Mouse (Mus musculus) intestine, postnatal 0 days (tissue): ENCODE data around the gene Pth1r. TPM values are rescaled to one million over a fixed set of nuclear protein-coding genes. Genes with fewer than 3 reads are reported as not detected.

ENCODE experiments used
- ATAC-seq: fragments of 200-750 bp; cut with Nextera tagmentation; 2 replicates; pipeline ENCODE4 v1.8.0; 2017; ENCODE audit warnings: mild to moderate bottlenecking, moderate TSS enrichment, moderate library complexity
- H3K27ac ChIP-seq: fragments of 300-500 bp; sonication (generic); 2 replicates; pipeline ENCODE4 v1.5.1; 2014; ENCODE audit warnings: mild to moderate bottlenecking, low read depth, low read length, moderate library complexity
- H3K27me3 ChIP-seq: fragments of 300-500 bp; sonication (generic); replicated peaks from 2 replicates; pipeline ENCODE4 v1.6.1; 2014; ENCODE audit warnings: low read length, mixed read lengths; ENCODE audit not compliant: control insufficient read depth, insufficient read depth
- H3K36me3 ChIP-seq: fragments of 300-500 bp; sonication (generic); 2 replicates; pipeline ENCODE4 v1.6.1; 2014; ENCODE audit warnings: mild to moderate bottlenecking, moderate library complexity; ENCODE audit not compliant: control insufficient read depth, insufficient read depth
- H3K4me1 ChIP-seq: fragments of 300-500 bp; sonication (generic); replicated peaks from 2 replicates; pipeline ENCODE4 v1.6.1; 2014; ENCODE audit warnings: antibody characterized with exemption, low read length, mixed read lengths; ENCODE audit not compliant: control insufficient read depth, insufficient read depth
- H3K4me2 ChIP-seq: fragments of 300-500 bp; sonication (generic); replicated peaks from 2 replicates; pipeline ENCODE4 v1.6.1; 2014; ENCODE audit warnings: low read depth, mild to moderate bottlenecking, moderate library complexity
- H3K4me3 ChIP-seq: fragments of 300-500 bp; sonication (generic); 2 replicates; pipeline ENCODE4 v1.5.1; 2014; ENCODE audit warnings: low read depth, low read length
- H3K9ac ChIP-seq: fragments of 300-500 bp; sonication (generic); 2 replicates; pipeline ENCODE4 v1.6.1; 2014; ENCODE audit warnings: mild to moderate bottlenecking, low read depth, low read length
- H3K9me3 ChIP-seq: fragments of 300-500 bp; sonication (generic); 2 replicates; pipeline ENCODE4 v1.6.1; 2016; ENCODE audit warnings: mixed run types; ENCODE audit not compliant: control insufficient read depth
- CTCF ChIP-seq: sonication (generic); IDR thresholded peaks from 2 replicates; pipeline ENCODE4 v1.5.1; 2016; ENCODE audit warnings: low read depth, mild to moderate bottlenecking, control low read depth, antibody characterized with exemption, moderate library complexity
- WGBS: fragments of 180-500 bp; shearing (Covaris S2); extraction: QIAGEN DNeasy Blood & Tissue Kit; methylation state at CpG from one replicate; pipeline ENCODE4 v1.1.7; 2014; 5-methylcytosine and 5-hydroxymethylcytosine counted together
- polyA plus RNA-seq: library from polyadenylated mRNA; unstranded; fragments of >200 nt; fragmentation: Nextera tagmentation; extraction: Ambion mirVana; gene quantifications from 2 replicates; pipeline ENCODE4 v1.2.1, GENCODE M21; 2015

The Pth1r gene
- polyA plus RNA-seq, 1 experiment from 2014 or later, result 9.1 TPM

DNA sequence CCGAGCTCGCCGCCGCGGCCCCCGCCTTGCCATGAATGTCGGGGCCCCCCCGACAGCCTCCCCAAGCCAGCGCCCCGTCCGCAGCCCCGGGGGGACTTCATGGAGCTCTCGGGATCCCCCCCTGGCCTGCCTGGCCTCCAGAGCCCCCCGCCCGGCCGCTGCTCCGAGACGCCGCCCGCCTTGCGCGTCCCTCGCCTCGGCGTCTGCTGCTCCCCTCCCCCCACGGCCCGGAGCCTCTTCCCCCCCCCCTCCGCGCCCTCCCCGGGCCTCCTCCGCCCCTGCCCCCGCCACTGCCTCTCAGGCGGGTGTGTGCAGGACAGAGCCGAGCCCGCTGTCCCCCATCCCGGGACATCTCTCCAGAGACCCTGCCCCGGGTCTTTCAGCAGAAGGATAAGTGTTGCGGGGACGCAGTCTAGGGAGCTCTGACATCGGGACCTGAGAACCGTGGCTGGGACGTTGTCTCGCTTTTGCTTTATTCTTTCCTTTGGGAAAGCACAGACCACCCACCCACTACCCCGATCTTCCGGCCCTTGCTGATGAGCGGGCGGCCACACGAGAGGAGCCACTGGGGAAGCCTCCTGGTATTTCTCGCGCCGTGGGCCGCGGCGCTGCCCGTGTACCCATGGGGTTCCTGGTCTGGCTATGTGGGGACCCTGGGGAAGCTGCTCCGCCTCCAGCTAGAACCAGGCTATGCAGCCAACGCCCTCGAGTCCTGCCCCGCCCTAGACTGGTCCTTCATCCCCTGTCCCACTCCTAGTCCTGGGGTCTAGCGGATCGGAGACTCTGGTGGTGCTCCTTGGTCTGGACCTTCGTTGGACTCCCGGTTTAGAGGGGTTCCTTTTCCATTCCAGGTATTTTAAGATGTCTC lies 3.3 kb downstream of the Pth1r start:
- Histone ChIP-seq H3K27me3 (peaks cover 58% of the 10 kb centered on the region), H3K9me3 (no peaks in the 10 kb centered on the region), H3K4me2 (peak overlapping the region; percentile 83), H3K36me3 (no peaks in the 10 kb centered on the region), H3K9ac (peak overlapping the region; percentile 60), H3K4me3 (peak overlapping the region; percentile 65), H3K27ac (peak overlapping the region; percentile 50; the same call in 1 of the 2 replicates), H3K4me1 (no peaks in the 10 kb centered on the region)
- peak; percentile 34; the same call in 1 of the 2 replicates for ATAC-seq
- 6% methylated on average over 44 of the region's 63 CpGs for WGBS
- no peak for TF ChIP-seq CTCF

DNA sequence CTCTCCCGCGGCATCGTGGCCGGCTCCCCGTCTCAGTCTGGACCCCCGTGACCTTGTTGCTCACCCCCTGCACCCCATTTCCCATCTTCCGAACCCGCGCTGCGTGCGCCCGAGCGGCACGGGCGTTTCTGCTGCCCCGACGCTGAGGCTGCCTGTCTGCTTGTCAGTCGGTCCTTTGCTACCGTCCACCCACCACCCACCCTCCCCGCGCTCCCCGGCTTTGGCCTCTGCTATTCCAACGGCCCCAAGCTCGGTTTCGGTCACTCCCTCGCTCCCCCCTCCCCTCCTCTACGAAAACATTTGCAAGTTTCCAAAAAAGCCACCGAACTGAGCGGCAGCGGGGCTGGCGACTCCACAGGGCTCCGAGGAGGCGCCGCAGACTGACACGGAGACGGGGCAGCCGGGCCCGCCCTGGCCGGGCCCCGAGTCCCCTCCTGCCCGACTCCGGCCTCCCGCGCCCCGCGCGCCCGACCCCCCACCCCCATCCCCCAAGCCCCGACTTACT lies 3.9 kb downstream of the Pth1r start:
- WGBS, result under 1% methylated on average over 45 of the region's 49 CpGs
- Histone ChIP-seq H3K4me3 (peak overlapping the region; percentile 65), H3K27ac (peak overlapping the region; percentile 60), H3K4me1 (no peaks in the 10 kb centered on the region), H3K9me3 (no peaks in the 10 kb centered on the region), H3K4me2 (peak overlapping the region; percentile 83), H3K36me3 (no peaks in the 10 kb centered on the region), H3K27me3 (peaks cover 58% of the 10 kb centered on the region), H3K9ac (peak overlapping the region; percentile 60)
- no peak for ATAC-seq
- no peak for TF ChIP-seq CTCF

GRCm38 (mm10) chr9:110742295-110742950 lies 4.5 kb downstream of the Pth1r start:
- Histone ChIP-seq H3K9ac (peak overlapping the region; percentile 60), H3K36me3 (no peaks in the 10 kb centered on the region), H3K4me3 (peak overlapping the region; percentile 65), H3K4me2 (peak overlapping the region; percentile 83), H3K27me3 (peaks cover 58% of the 10 kb centered on the region), H3K9me3 (no peaks in the 10 kb centered on the region), H3K4me1 (no peaks in the 10 kb centered on the region), H3K27ac (peak overlapping the region; percentile 60; the same call in 1 of the 2 replicates)
- WGBS, result 1% methylated on average over 33 of the region's 71 CpGs
- no peak for TF ChIP-seq CTCF
- no peak; the same call in 1 of the 2 replicates for ATAC-seq

DNA sequence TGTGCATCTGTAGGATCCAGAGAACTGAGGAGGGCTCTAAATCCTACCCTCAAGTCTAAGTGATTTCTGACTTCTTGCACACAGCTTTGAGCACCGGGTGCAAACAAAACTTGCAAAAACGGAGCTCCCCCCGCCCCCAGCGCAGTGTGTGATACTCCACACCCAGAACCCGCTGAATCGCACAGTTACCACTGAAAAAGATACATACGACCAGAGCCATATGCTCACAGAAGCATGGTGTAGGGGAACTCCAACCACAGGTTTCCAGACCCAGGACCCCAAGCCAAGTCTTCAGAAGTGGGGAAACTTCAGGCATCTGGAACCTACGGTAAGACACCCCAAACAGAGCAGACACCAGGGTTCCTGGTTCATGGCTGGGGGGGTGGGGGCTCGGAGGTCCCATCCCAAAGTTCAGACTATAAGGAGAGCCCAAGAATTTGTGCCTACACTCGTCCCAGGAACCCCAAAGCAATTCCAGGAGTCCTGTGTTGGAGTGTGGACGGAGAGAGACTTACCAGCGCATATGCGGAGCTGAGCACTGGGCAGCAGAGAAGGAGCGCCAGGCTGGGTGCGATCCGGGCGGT lies 5.1 kb downstream of the Pth1r start, which contains the start of gene Myl3:
Gene Myl3, plus strand, starts transcription at position 151 of the 584 bp plus-strand sequence.
- TF ChIP-seq CTCF, result no peak
- peak within 1 kb of the TSS; percentile 60; the same call in 1 of the 2 replicates for H3K27ac ChIP-seq

DNA sequence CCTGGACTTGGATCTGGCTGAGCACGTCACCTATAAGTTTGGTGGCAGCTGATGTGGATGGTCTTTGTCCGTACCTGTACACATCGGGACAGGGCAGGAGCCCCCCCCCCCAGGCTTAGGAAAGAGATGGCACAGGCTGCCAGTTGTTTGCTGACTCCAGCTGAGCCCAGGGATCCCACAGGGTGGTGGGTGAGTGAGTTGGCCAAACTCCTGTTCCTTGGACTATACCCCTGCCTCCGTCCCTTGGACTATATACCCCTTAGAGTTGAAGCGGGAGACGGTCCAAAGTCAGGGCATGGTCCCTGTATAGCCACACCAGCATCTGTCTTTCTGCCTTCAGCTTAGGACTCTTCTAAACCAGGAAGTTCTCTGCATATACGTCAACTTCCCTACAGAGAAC lies 7.0 kb downstream of the Pth1r start:
- H3K9ac ChIP-seq, result no peak overlapping the region
- no peak for TF ChIP-seq CTCF
- no peaks in the 10 kb centered on the region for H3K9me3 ChIP-seq
- H3K27ac ChIP-seq, result no peak overlapping the region
- no peak for ATAC-seq
- H3K4me1 ChIP-seq, result no peaks in the 10 kb centered on the region
- no peak overlapping the region for H3K4me3 ChIP-seq
- H3K4me2 ChIP-seq, result no peak overlapping the region
- no peaks in the 10 kb centered on the region for H3K36me3 ChIP-seq
- peaks cover 59% of the 10 kb centered on the region for H3K27me3 ChIP-seq
- 70% methylated on average over 7 of the region's 7 CpGs for WGBS

More for the DNA sequence above, 5.1 kb downstream of the Pth1r start, which contains the start of gene Myl3:
- 9% methylated on average over 17 of the region's 17 CpGs for WGBS
- Histone ChIP-seq H3K27me3 (peaks cover 58% of the 10 kb centered on the region), H3K4me2 (peak within 1 kb of the TSS; percentile 83), H3K4me3 (peak within 1 kb of the TSS; percentile 65), H3K36me3 (no peaks in the 10 kb centered on the region), H3K4me1 (no peaks in the 10 kb centered on the region), H3K9ac (peak within 1 kb of the TSS; percentile 60), H3K9me3 (no peaks in the 10 kb centered on the region)
- no peak for ATAC-seq
